Mouse (Mus musculus) thymus, postnatal 0 days (tissue): ENCODE results near the gene Fto. TPM values are rescaled to one million over a fixed set of nuclear protein-coding genes. Genes with fewer than 3 reads are reported as not detected.
A peak's percentile ranks its signal among the peaks of the same experiment; 100 is the strongest.

Experiments used
- DNase-seq: peaks from one replicate; pipeline ENCODE4 v3.0.0-alpha.2; 2015; ENCODE audit warnings: low spot score
- polyA plus RNA-seq: library from polyadenylated mRNA; unstranded; fragments of >200 nt; fragmentation: Nextera tagmentation; extraction: Ambion mirVana; gene quantifications from 2 replicates; pipeline ENCODE4 v1.2.1, GENCODE M21; 2015

Gene Fto
- polyA plus RNA-seq, 1 experiment from 2014 or later: 33.4 TPM

DNA sequence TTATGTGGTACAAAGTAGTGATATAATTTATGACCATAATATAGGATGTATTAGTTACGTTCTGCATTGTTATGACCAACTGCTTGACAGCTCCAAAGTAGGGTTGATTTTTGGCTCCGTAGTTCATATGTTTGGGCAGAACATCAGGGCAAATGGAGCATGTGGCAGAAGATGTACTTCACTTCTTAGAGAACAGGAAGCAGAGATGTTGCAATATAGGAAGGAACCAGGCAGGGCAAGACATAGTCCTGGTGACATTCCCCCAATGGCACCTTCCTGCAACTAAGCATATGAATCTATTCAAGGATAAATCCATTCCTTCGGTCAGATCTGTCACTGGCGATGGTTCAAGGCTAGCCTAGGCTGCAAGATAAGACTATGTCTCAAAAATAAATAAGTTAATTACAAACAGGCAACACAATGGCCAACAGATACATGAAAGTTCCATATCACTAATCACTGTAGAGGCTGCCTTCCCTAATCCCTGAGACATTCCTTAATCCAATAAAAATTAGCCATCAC lies 44.2 kb downstream of the Fto start:
- no peak for DNase-seq

- no peak for DNase-seq
Measured at GRCm38 (mm10) chr8:91358016-91358415, 44.7 kb downstream of the Fto start.

DNA sequence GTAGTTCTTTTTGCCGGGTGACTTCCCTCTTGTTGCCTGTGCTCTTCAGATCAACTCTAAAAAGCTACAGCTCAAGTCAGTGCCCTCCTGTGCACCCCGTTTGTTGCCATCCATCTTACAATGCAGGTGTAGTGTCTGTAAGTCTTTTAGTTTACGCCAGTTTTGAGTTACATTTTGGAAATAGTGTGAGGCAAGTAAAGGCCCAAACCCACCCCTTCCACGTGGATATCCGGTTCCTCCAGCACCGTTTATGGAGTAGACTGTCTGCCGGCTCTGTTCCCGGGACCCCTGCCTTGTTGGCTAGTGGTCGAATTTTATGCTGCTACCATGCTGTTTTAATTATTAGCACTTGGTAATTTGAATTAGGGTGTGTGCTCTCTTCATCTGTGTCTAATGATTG lies 46.2 kb downstream of the Fto start:
- no peak for DNase-seq

- no peak for DNase-seq
Measured at GRCm38 (mm10) chr8:91360644-91361357, 47.5 kb downstream of the Fto start.

GRCm38 (mm10) chr8:91363272-91363860 lies 50.0 kb downstream of the Fto start:
- no peak for DNase-seq

GRCm38 (mm10) chr8:91364216-91364615 lies 50.9 kb downstream of the Fto start:
- no peak for DNase-seq

GRCm38 (mm10) chr8:91365804-91366203 lies 52.5 kb downstream of the Fto start:
- no peak for DNase-seq

GRCm38 (mm10) chr8:91370899-91371298 lies 57.6 kb downstream of the Fto start:
- DNase-seq: no peak

DNA sequence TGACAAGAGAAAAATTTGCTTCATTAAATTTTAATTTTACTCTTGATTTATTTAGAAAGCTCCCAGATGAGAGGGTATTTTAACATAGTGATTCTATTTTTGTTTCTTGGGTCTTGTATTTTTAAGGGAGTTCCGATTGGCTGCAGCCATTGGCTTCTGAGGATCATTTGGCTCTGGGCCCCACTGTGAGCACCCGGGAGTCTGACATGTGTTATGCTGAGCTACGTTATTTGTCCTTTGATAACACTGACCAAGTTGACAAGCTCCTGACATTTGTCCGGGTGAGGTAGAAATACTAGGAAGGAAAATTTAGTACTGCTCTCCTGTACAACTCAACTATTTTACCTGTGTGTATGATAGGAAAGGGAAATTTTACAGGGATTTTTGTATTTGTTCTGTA lies 58.7 kb downstream of the Fto start:
- DNase-seq: no peak

DNA sequence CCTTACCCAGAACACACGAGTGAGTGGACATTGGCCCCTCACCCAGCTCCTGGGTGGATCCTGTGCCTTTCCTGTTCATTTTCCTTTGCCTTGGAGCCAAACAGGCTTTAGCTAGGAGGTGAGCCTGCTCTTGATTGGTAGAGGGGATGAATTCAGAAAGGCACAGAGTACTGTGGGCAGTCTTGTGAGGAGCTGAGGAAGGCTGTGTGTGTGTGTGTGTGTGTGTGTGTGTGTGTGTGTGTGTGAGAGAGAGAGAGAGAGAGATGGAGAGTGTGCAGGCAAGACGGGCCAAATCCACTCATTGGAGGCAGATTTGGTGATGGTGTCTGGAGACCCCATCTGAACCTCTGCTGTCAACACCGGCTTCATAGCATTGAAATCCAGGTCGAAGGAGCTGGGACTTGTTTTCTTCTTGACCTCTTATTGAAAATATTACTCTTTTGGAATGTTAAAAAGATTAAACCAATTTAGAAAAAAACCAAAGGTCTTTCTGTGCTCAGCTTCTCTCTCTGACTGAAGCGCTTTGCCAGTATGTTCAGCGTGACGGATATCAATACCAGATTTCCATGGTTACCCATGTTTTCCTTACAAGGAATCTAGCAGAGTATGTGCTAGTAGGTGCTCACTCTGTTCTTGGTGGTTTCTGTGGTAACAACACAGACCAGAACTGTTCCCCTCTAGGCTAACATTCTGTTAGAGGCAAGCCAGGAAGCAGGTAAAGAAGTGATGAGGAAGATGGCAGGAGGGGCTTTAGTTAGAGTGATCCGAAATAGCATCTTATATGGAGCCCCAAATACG lies 59.7 kb downstream of the Fto start:
- DNase-seq: no peak

DNA sequence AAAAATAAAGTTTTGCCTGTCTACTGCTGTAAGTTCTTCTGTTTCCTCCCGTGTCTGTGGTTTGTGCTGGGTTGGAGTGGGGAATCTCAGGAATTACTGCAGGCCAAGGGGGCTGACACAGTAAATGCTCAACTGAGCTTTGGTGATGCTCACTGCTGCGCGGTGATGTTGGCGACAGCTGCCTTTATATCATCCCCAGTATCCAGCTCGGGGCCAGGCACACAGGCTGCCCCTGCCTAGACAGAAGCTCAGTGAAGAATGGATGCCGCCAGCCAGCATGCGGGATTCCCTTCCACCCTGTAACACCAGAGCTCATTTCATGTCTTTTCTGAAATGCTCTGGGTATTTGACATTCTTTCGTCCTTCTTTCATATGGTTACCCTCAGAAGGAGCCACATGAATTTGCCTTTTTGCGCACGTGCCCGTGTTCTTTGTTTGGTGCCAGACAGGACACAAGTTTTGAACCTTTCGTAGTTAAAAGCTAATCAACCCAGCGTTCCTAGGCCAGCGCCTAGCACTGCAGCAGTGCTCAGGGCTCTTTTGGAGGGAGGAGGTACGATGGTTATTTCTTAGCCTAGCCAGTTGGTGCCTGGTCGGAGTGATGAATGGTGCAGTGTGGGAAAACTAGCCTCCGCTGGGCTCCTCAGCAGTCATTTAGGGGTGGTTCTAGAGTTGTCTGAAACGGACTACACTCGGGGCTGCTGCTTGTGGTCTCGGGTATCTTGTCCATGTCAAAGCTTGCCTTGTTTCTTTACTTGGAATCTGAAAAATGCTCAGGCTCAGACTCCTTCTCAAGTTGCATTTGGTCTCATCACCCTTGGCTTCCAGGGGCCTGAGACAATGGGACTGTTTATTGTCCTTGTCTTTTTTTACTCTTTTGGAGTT lies 62.0 kb downstream of the Fto start:
- DNase-seq: no peak

DNA sequence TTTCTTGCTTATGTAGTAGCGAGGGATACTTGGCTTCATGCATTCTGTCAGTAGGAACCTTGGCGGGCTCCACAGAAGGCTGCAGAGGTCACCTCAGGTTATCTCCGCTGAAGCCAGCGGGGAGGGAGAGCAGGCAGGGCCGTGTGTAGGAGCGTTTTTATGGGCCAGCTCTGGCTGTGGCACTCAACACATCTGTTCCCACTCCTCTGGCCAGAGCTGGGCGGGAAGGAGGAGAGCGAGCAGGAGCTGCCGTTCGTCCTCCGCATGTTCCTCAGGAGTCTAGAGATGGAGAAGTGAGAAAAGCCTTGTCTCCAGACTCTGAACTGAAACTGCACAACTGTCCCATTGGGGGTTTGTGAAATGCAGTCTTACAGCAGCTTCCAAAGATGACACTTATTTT lies 63.5 kb downstream of the Fto start:
- DNase-seq: no peak

- DNase-seq: no peak
Measured at GRCm38 (mm10) chr8:91377275-91377674, 64.0 kb downstream of the Fto start.

GRCm38 (mm10) chr8:91378846-91379499 lies 65.6 kb downstream of the Fto start:
- peak; percentile 51 for DNase-seq

DNA sequence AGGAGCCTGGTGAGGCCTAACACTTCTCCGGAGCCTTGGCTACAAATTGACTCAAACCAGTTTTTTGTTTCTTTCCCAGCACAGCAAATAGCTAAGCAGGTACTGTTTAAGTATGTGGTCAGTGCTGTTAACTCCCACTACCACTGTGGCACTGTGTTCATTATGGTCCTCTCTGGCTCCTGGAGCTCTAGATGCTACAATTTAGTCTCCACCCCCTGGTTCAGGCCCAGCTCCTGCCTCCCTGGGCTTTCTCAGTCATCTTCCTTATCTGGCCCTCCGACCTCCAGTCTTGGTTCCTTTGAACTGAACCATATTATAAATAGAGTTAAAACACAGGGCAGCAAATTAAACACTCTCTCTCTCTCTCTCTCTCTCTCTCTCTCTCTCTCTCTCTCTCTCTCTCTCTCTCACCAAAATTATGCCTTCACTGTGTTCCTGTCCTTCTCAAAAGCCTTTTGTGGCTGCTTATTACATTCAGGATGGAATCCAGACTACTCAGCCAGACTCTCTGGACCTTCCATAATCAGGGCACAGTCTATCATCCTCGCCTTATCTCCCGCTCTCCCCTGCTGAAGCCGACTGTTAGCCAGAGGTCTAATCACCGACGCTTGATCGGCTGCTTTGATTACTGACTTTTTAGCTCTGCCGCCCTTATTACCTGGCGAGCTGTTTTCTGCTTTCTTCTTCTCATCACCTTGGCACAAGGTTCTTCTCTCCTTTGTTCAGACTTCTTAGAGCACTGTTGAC lies 67.6 kb downstream of the Fto start:
- no peak for DNase-seq

DNA sequence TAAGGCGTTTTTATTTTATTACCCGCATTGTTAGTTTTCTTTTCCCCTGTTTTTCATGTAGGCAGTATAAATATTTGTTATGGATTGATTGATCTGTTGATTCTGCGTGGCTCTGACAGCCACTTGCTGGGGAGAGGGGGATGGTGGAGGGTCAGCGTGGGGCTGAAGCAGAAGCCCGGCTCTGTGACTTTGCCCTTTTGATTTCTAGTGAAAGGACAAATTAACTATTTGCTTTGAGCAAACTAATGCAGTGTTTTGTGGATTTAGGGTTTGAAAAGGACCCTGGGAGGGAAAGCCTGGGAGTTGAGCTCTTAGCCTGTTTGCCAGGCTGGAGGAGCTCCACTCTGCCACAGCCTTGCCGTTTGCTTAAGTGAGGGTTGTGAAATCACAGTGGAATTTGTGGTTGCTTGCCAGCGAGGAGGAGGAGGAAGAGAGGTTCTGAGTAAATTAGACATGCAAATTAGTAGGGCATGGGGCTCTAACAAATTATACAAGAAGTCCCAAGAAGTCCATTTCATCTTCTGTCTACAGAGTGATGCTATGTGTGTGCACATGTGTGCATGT lies 68.3 kb downstream of the Fto start:
- DNase-seq: no peak

- DNase-seq: no peak
Measured at GRCm38 (mm10) chr8:91383210-91383609, 69.9 kb downstream of the Fto start.

- DNase-seq: no peak
Measured at GRCm38 (mm10) chr8:91383811-91384210, 70.5 kb downstream of the Fto start.

DNA sequence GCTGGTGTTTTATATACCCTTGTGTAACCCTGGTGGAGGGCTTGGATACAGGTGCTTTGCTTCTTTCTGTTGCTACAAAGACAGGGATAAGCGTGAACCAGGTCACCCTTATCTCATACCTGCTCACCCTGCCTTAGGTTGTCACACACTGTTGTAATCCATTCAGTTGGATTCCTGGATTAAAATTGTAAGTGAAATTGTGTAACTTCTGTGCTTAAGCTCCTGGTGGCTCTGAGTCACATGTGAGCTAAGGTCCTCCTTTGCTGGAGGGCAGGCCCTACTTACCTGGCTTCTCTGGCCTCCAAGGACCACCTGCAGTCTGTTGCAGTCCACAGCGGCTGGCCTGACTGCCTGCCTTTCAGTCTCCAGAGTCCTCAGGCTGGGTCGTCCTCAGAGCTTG lies 71.1 kb downstream of the Fto start:
- no peak for DNase-seq

DNA sequence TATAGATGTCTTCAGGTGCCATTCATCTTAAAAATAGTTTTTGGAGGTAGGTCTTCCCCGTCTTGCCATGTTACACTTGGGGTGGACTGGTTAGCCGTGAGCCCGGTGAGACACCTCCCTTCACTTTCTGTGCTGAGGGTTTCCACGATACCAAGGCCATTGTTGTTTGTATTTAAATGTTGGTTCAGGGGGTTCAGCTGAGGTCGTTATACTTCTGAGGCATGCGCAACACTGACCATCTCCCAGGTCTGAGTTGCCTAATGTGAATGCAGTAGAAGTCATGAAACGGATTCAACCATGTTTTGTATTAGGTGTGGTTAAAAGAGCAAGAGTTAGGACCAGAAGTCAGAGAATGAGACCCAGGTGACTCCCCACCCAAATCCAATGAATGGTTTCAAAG lies 72.5 kb downstream of the Fto start:
- no peak for DNase-seq
